Comparison of ENCODE assay signal across 8 mouse cellular contexts in the genomic region with DNA sequence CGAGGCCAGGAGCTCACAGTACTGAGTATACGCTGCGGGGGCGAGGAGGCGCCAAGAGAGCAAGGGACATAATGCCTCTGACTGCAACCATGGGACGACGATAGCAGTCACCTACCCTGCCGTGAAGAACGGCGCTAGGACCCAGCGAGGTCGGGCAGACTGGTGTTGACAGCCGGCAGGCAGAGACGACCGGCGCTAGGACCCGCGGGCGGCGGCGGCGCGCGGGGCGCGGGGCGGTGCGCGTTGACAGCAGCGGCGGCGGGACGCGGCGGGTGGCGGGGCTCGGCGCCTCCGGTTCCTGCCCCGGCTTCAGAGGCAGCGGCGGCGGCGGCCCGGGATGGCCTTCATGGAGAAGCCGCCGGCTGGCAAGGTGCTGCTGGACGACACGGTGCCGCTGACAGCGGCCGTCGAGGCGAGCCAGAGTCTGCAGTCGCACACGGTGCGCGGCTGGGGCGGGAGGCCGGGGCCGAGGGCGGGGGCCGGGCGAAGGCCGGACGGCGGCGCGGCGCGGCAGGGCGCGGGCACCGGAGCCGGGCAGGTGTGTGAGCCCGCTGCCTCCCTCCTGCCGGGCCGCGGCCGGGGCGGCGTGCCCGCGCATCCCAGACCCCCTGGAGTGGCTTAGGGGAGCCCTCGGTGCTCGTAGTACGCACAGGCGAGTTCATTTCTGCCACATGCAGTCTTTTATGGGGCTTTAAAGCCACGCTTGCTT. TPM values are rescaled to one million over a fixed set of nuclear protein-coding genes. Genes with fewer than 3 reads are reported as not detected.
DNase-seq lines count a peak whose midpoint lies in the region; ATAC-seq and TF ChIP-seq lines count a peak whose summit lies in the region.

Gene Pxk, plus strand, starts transcription at position 234 of the 709 bp plus-strand sequence.

- ATAC-seq in forebrain, embryonic 14.5 days: peak; percentile 96
- ATAC-seq in neural tube, embryonic 15.5 days (ENCODE audit: low FRiP score): peak; percentile 96

- peaks cover 34% of the 10 kb centered on the region for H3K4me1 ChIP-seq in E14TG2a.4 (replicated peaks; ENCODE audit: low read depth, low read length)
- H3K4me1 ChIP-seq in forebrain, embryonic 14.5 days (ENCODE audit: control insufficient read depth, insufficient read depth, low read length): peaks cover 16% of the 10 kb centered on the region
- peaks cover 37% of the 10 kb centered on the region for H3K4me1 ChIP-seq in neural tube, embryonic 15.5 days

- peaks cover 6% of the 10 kb centered on the region; the same call in 1 of the 2 replicates for H3K36me3 ChIP-seq in E14TG2a.4 (ENCODE audit: insufficient read depth, low read length)
- 0 out of 2 replicates have a peak, but pooled peaks cover 5% of the 10 kb centered on the region for H3K36me3 ChIP-seq in forebrain, embryonic 14.5 days (ENCODE audit: control insufficient read depth, insufficient read depth, low read length)
- H3K36me3 ChIP-seq in neural tube, embryonic 15.5 days: no peaks in the 10 kb centered on the region

- peak; percentile 79 for DNase-seq in c-Kit-positive CD71-positive TER-119-positive erythroid progenitor cells, embryonic 14.5 days (ENCODE audit: low spot score)
- DNase-seq in forebrain, embryonic 14.5 days (ENCODE audit: low spot score): peak; percentile 94
- peak; percentile 94 to 95 for DNase-seq in heart, postnatal 14 days
- peak; percentile 90 for DNase-seq in layer of hippocampus, adult 11-12 months (ENCODE audit: low spot score)
- DNase-seq in lung, adult 18-20 months: peak; percentile 92 to 93
- DNase-seq in testis, postnatal 14 days (ENCODE audit: low spot score): peak; percentile 92

- H3K27me3 ChIP-seq in E14TG2a.4 (ENCODE audit: insufficient read depth, low read length): no peaks in the 10 kb centered on the region
- H3K27me3 ChIP-seq in forebrain, embryonic 14.5 days (replicated peaks; ENCODE audit: control insufficient read depth, insufficient read depth, low read length): no peaks in the 10 kb centered on the region
- H3K27me3 ChIP-seq in neural tube, embryonic 15.5 days (replicated peaks): no peaks in the 10 kb centered on the region

- peak within 1 kb of the TSS; percentile 63 for H3K4me2 ChIP-seq in forebrain, embryonic 14.5 days (ENCODE audit: low read length)
- peak within 1 kb of the TSS; percentile 77 for H3K4me2 ChIP-seq in neural tube, embryonic 15.5 days

- peaks cover 10% of the 10 kb centered on the region for H3K9me3 ChIP-seq in E14TG2a.4 (ENCODE audit: low read length)
- H3K9me3 ChIP-seq in forebrain, embryonic 14.5 days (replicated peaks; ENCODE audit: control insufficient read depth, low read length): no peaks in the 10 kb centered on the region
- no peaks in the 10 kb centered on the region for H3K9me3 ChIP-seq in neural tube, embryonic 15.5 days (replicated peaks)

- intact Hi-C loops in heart, postnatal 14 days (cut with DNase I): loop anchor here (5.0 kb wide), 2 partner anchors 114 to 159 kb away; partner anchors contain the start of genes Acox2 and Kctd6

- WGBS in forebrain, embryonic 14.5 days: under 1% methylated on average over 69 of the region's 89 CpGs
- WGBS in neural tube, embryonic 15.5 days: under 1% methylated on average over 80 of the region's 89 CpGs

- H3K27ac ChIP-seq in forebrain, embryonic 14.5 days (ENCODE audit: low read depth, low read length): peak within 1 kb of the TSS; percentile 66
- peak within 1 kb of the TSS; percentile 89 for H3K27ac ChIP-seq in neural tube, embryonic 15.5 days (replicated peaks)

- H3K9ac ChIP-seq in forebrain, embryonic 14.5 days (ENCODE audit: low read length): peak within 1 kb of the TSS; percentile 84
- peak within 1 kb of the TSS; percentile 84 for H3K9ac ChIP-seq in neural tube, embryonic 15.5 days (replicated peaks)

- TF ChIP-seq CTCF in E14TG2a.4 (conservative IDR thresholded peaks at IDR 0.05; ENCODE audit: low read length): no peak

- peak within 1 kb of the TSS; percentile 86 for H3K4me3 ChIP-seq in E14TG2a.4 (replicated peaks; ENCODE audit: low read length)
- peak within 1 kb of the TSS; percentile 87 for H3K4me3 ChIP-seq in forebrain, embryonic 14.5 days (ENCODE audit: low read depth, low read length)
- peak within 1 kb of the TSS; percentile 95 for H3K4me3 ChIP-seq in neural tube, embryonic 15.5 days (replicated peaks)

RNA-seq across cellular contexts. Expression of gene Pxk, which starts in this region (rescaled TPM):
- polyA plus RNA-seq in forebrain, embryonic 14.5 days (2014; fragmentation: Nextera tagmentation; extraction: Ambion mirVana): 42.8 and 48.3 TPM in 2 replicates
- total RNA-seq in heart, postnatal 14 days (2021): 10 to 100 TPM; 20.6 to 24.4 TPM
- 75.2 and 78.5 TPM in 2 replicates for polyA plus RNA-seq in neural tube, embryonic 15.5 days (2015; fragmentation: Nextera tagmentation; extraction: Ambion mirVana)

Comparison
In these comparisons a context has a peak if more than half of its experiments do, and no peak if none do; other contexts are left out.
1. Peak in every context shown above with its lines: DNase-seq, ATAC-seq, H3K4me3 ChIP-seq and H3K27ac ChIP-seq.